21 mouse cellular contexts compared by ENCODE assay signal in genomic region chr10:38944701-38945100, GRCm38 (mm10). TPM values are rescaled to one million over a fixed set of nuclear protein-coding genes. Genes with fewer than 3 reads are reported as not detected.
DNase-seq lines count a peak whose midpoint lies in the region; ATAC-seq lines count a peak whose summit lies in the region.
"Had no signal": no experiment of that assay in that cellular context is flagged by ENCODE, and none has a peak within 500 bp of the region (broad histone marks: within the 10 kb centered on the region; RNA-seq: fewer than 3 reads in every experiment).

No protein-coding gene starts in this region.

- H3K27ac ChIP-seq in limb, embryonic 13.5 days, result peak overlapping the region; percentile 29; the same call in 1 of the 2 replicates
- H3K27ac ChIP-seq in limb, embryonic 10.5 days, result no peak overlapping the region
- H3K27ac ChIP-seq: embryonic facial prominence, embryonic 13.5 days; hindbrain, embryonic 13.5 days; hindbrain, postnatal 0 days had no signal

- no peaks in the 10 kb centered on the region for H3K9me3 ChIP-seq in limb, embryonic 13.5 days
- no peaks in the 10 kb centered on the region for H3K9me3 ChIP-seq in limb, embryonic 10.5 days (replicated peaks)
- H3K9me3 ChIP-seq: embryonic facial prominence, embryonic 13.5 days; hindbrain, embryonic 13.5 days had no signal

- peak; percentile 22 for DNase-seq in embryo, embryonic 11 days
- no peak for DNase-seq in embryo, embryonic 10 days (ENCODE audit: low spot score)
- no peak for DNase-seq in limb, embryonic 10.5 days (ENCODE audit: low spot score)
- DNase-seq in MN1 (ENCODE audit: low spot score), result peak; percentile 39
- DNase-seq in forelimb bud, embryonic 11.5 days (ENCODE audit: low read depth, low spot score), result peak; percentile 27
- DNase-seq in spleen, postnatal 4 days (ENCODE audit: low spot score in 2 of 2), result no peak
- DNase-seq in layer of hippocampus, postnatal 10 days (ENCODE audit: low spot score in 2 of 2), result no peak
- DNase-seq: adrenal gland, postnatal 10 days; cerebellum, adult 11 months; cerebellum, adult 8-10 months; cerebellum, postnatal 14 days; gastrocnemius, postnatal 14 days; heart, postnatal 10 days; kidney, adult 11 months had no signal

- 35% methylated on average over 2 of the region's 2 CpGs for WGBS in limb, embryonic 13.5 days
- 62% methylated on average over 2 of the region's 2 CpGs for WGBS in limb, embryonic 10.5 days

- no peaks in the 10 kb centered on the region for H3K27me3 ChIP-seq in limb, embryonic 13.5 days
- H3K27me3 ChIP-seq in limb, embryonic 10.5 days (ENCODE audit: low read depth, poor library complexity, severe bottlenecking), result no peaks in the 10 kb centered on the region
- H3K27me3 ChIP-seq: CH12.LX; embryonic facial prominence, embryonic 13.5 days; hindbrain, embryonic 13.5 days had no signal

- no peak overlapping the region for H3K9ac ChIP-seq in limb, embryonic 13.5 days
- H3K9ac ChIP-seq: embryonic facial prominence, embryonic 13.5 days; hindbrain, embryonic 13.5 days had no signal

- no peak overlapping the region for H3K4me3 ChIP-seq in limb, embryonic 13.5 days
- no peak overlapping the region for H3K4me3 ChIP-seq in limb, embryonic 10.5 days
- H3K4me3 ChIP-seq: embryonic facial prominence, embryonic 13.5 days; hindbrain, embryonic 13.5 days had no signal

- no peaks in the 10 kb centered on the region for H3K36me3 ChIP-seq in limb, embryonic 13.5 days
- H3K36me3 ChIP-seq in limb, embryonic 10.5 days, result no peaks in the 10 kb centered on the region
- H3K36me3 ChIP-seq: embryonic facial prominence, embryonic 13.5 days; hindbrain, embryonic 13.5 days had no signal

- no peak for ATAC-seq in limb, embryonic 13.5 days (ENCODE audit: low FRiP score, low read depth)
- ATAC-seq: forebrain, embryonic 16.5 days; hindbrain, postnatal 0 days had no signal

- H3K4me2 ChIP-seq in limb, embryonic 13.5 days (replicated peaks), result no peak overlapping the region
- H3K4me2 ChIP-seq: embryonic facial prominence, embryonic 13.5 days; hindbrain, embryonic 13.5 days had no signal

- no peaks in the 10 kb centered on the region for H3K4me1 ChIP-seq in limb, embryonic 13.5 days
- H3K4me1 ChIP-seq in limb, embryonic 10.5 days, result no peaks in the 10 kb centered on the region
- H3K4me1 ChIP-seq: embryonic facial prominence, embryonic 13.5 days; hindbrain, embryonic 13.5 days had no signal

RNA-seq across cellular contexts. Expression of gene Lama4, which starts 20.6 kb away (rescaled TPM):
- 55.3 and 62.0 TPM in 2 replicates for polyA plus RNA-seq in limb, embryonic 13.5 days (2015; fragmentation: Nextera tagmentation; extraction: Ambion mirVana)
- polyA plus RNA-seq in limb, embryonic 10.5 days (2016; fragmentation: Nextera tagmentation; extraction: Ambion mirVana), result 26.6 and 29.5 TPM in 2 replicates
- 10 to 100 TPM; 19.3 to 26.1 TPM for total RNA-seq in layer of hippocampus, postnatal 10 days (2021)
- total RNA-seq: common myeloid progenitor, adult 5-6 weeks had no signal

Comparison
In these comparisons a context has a peak if more than half of its experiments do, and no peak if none do; other contexts are left out.
1. DNase-seq: peak in embryo, embryonic 11 days (single experiment), MN1 (single experiment) and forelimb bud, embryonic 11.5 days (single experiment); none in embryo, embryonic 10 days (single experiment), limb, embryonic 10.5 days (single experiment), spleen, postnatal 4 days (0 of 2) and layer of hippocampus, postnatal 10 days (0 of 2).